Mouse (Mus musculus) cerebellum, postnatal 14 days (tissue): ENCODE data around the gene Filip1l.
A peak's percentile ranks its signal among the peaks of the same experiment; 100 is the strongest.

Source experiments
- DNase-seq, 2 experiments: peaks; one replicate each; pipeline ENCODE4 v3.0.0; 2021; ENCODE audit warnings: mixed read lengths in 2 of 2

Filip1l gene

GRCm38 (mm10) chr16:57534365-57534764 lies 181.5 kb downstream of the Filip1l start:
- DNase-seq = no peak

- no peak for DNase-seq
Measured at GRCm38 (mm10) chr16:57534811-57535210, 181.9 kb downstream of the Filip1l start.

GRCm38 (mm10) chr16:57536511-57536910 lies 183.6 kb downstream of the Filip1l start:
- no peak for DNase-seq

- no peak for DNase-seq
Measured at GRCm38 (mm10) chr16:57543243-57543642, 190.3 kb downstream of the Filip1l start.

GRCm38 (mm10) chr16:57544441-57544840 lies 191.5 kb downstream of the Filip1l start:
- no peak for DNase-seq

GRCm38 (mm10) chr16:57546355-57546754 lies 193.5 kb downstream of the Filip1l start:
- no peak for DNase-seq

GRCm38 (mm10) chr16:57548608-57549007 lies 195.7 kb downstream of the Filip1l start:
- no peak for DNase-seq

- peak; percentile 23 to 49 for DNase-seq
Measured at GRCm38 (mm10) chr16:57549061-57550037, 196.5 kb downstream of the Filip1l start.

GRCm38 (mm10) chr16:57550088-57550487 lies 197.2 kb downstream of the Filip1l start:
- no peak for DNase-seq

GRCm38 (mm10) chr16:57550817-57551216 lies 197.9 kb downstream of the Filip1l start:
- no peak for DNase-seq

- no peak for DNase-seq
Measured at GRCm38 (mm10) chr16:57551617-57552016, 198.7 kb downstream of the Filip1l start.

GRCm38 (mm10) chr16:57552709-57553108 lies 199.8 kb downstream of the Filip1l start:
- DNase-seq = no peak

- DNase-seq = no peak
Measured at GRCm38 (mm10) chr16:57553235-57553634, 200.3 kb downstream of the Filip1l start.

- no peak for DNase-seq
Measured at GRCm38 (mm10) chr16:57554886-57555400, 202.1 kb downstream of the Filip1l start.

GRCm38 (mm10) chr16:57555667-57556066 lies 202.8 kb downstream of the Filip1l start:
- no peak for DNase-seq

- DNase-seq = no peak
Measured at GRCm38 (mm10) chr16:57556244-57556643, 203.4 kb downstream of the Filip1l start.

GRCm38 (mm10) chr16:57558258-57558657 lies 205.4 kb downstream of the Filip1l start:
- no peak for DNase-seq

GRCm38 (mm10) chr16:57560185-57560584 lies 207.3 kb downstream of the Filip1l start:
- DNase-seq = no peak

- DNase-seq = no peak
Measured at GRCm38 (mm10) chr16:57563453-57563852, 210.6 kb downstream of the Filip1l start.

- no peak for DNase-seq
Measured at GRCm38 (mm10) chr16:57564807-57565206, 211.9 kb downstream of the Filip1l start.

- DNase-seq = no peak
Measured at GRCm38 (mm10) chr16:57566215-57566614, 213.3 kb downstream of the Filip1l start.

GRCm38 (mm10) chr16:57568648-57569404 lies 215.9 kb downstream of the Filip1l start:
- no peak for DNase-seq

- peak; percentile 10 to 31 for DNase-seq
Measured at GRCm38 (mm10) chr16:57570789-57571311, 218.0 kb downstream of the Filip1l start.
